Mouse (Mus musculus): ENCODE measurements around the gene Ncs1. TPM values are rescaled to one million over a fixed set of nuclear protein-coding genes. Genes with fewer than 3 reads are reported as not detected.
A peak's percentile ranks its signal among the peaks of the same experiment; 100 is the strongest.

Ncs1 gene
- polyA plus RNA-seq, 1 experiment, result 7.7 TPM

DNA sequence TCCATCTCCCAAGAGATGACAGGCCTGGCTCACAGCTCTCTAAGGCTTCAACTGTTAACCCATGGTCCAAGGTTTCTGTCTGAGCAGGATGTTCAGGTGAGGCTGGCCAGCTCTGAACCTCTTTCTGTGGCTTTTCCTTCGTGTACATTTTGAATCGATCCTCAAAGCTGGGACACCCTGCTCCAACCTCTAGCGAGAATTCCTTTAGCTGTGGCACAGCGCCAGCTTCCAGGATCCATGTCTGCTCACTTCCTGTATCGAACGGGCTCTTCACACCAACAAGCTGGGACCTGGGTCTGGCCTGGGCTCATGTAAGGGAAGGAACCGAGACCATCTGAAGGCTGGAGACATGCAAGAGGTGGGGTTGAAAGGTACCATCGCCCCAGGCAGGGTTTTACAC lies 1.4 kb upstream of the Ncs1 start:
- Histone ChIP-seq H3K36me3 (ENCODE audit: control insufficient read depth, insufficient read depth, low read length) (no peaks in the 10 kb centered on the region), H3K4me3 (ENCODE audit: control insufficient read depth, low read depth, low read length) (no peak overlapping the region), H3K27ac (ENCODE audit: control insufficient read depth, insufficient read depth, low read depth, low read length) (no peak overlapping the region), H3K4me1 (ENCODE audit: control insufficient read depth, insufficient read depth, low read length) (peaks cover 11% of the 10 kb centered on the region), H3K27me3 (ENCODE audit: control insufficient read depth, insufficient read depth, low read length) (no peaks in the 10 kb centered on the region; the same call in 1 of the 2 replicates)
- TF ChIP-seq CTCF (IDR thresholded peaks at IDR 0.05; ENCODE audit: control insufficient read depth, insufficient read depth, insufficient replicate concordance, low read depth, low read length) (no peak), POLR2A (IDR thresholded peaks at IDR 0.05; ENCODE audit: control insufficient read depth, low read depth, low read length) (no peak)

GRCm38 (mm10) chr2:31245051-31245450 lies 572 bp upstream of the Ncs1 start:
- Histone ChIP-seq H3K36me3 (ENCODE audit: control insufficient read depth, insufficient read depth, low read length) (no peaks in the 10 kb centered on the region), H3K27me3 (ENCODE audit: control insufficient read depth, insufficient read depth, low read length) (no peaks in the 10 kb centered on the region; the same call in 1 of the 2 replicates), H3K27ac (ENCODE audit: control insufficient read depth, insufficient read depth, low read depth, low read length) (no peak overlapping the region), H3K4me3 (ENCODE audit: control insufficient read depth, low read depth, low read length) (peak overlapping the region; percentile 53), H3K4me1 (ENCODE audit: control insufficient read depth, insufficient read depth, low read length) (peaks cover 9% of the 10 kb centered on the region)
- TF ChIP-seq POLR2A (IDR thresholded peaks at IDR 0.05; ENCODE audit: control insufficient read depth, low read depth, low read length) (no peak), CTCF (IDR thresholded peaks at IDR 0.05; ENCODE audit: control insufficient read depth, insufficient read depth, insufficient replicate concordance, low read depth, low read length) (no peak)

DNA sequence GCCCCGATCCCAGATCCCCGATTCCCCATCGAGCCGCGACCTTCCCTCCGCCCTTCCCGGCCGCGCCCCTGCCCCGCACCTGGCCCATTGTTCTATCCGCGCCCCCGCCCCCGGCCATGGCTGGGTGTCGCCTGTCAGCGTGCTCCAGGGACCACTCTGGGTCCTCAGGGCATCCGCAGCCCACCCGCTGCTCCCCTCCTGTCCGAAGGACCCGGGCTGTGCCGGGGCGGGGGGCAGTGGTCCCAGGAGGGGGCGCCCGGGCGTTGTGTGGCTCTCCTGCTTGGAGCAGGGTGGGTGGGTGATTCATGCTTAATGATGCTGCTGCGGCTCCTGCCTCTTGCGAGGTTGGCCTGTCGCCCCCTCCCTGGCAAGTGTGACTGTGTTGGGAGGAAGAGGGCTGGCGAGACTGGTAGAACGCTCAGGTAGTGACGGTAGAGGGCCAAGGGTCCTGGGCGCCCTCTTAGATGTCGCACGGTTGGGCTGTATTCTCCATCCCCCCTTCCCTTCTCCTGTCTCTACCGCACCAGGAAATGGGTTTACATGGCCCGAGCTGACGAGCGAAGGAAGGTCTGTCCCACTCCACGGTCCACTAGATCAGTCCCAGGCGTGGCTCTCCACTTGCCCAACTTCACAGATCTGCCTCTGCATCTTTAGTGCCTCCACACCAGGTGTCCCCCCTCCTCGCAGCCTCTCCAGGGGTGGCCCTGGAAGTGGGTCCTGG lies 788 bp downstream of the Ncs1 start:
- Histone ChIP-seq H3K4me1 (ENCODE audit: control insufficient read depth, insufficient read depth, low read length) (peaks cover 9% of the 10 kb centered on the region), H3K27ac (ENCODE audit: control insufficient read depth, insufficient read depth, low read depth, low read length) (no peak overlapping the region), H3K4me3 (ENCODE audit: control insufficient read depth, low read depth, low read length) (peak overlapping the region; percentile 67), H3K36me3 (ENCODE audit: control insufficient read depth, insufficient read depth, low read length) (no peaks in the 10 kb centered on the region), H3K27me3 (ENCODE audit: control insufficient read depth, insufficient read depth, low read length) (no peaks in the 10 kb centered on the region; the same call in 1 of the 2 replicates)
- TF ChIP-seq POLR2A (IDR thresholded peaks at IDR 0.05; ENCODE audit: control insufficient read depth, low read depth, low read length) (no peak), CTCF (IDR thresholded peaks at IDR 0.05; ENCODE audit: control insufficient read depth, insufficient read depth, insufficient replicate concordance, low read depth, low read length) (no peak)

GRCm38 (mm10) chr2:31248856-31249255 lies 3.2 kb downstream of the Ncs1 start:
- TF ChIP-seq CTCF (IDR thresholded peaks at IDR 0.05; ENCODE audit: control insufficient read depth, insufficient read depth, insufficient replicate concordance, low read depth, low read length) (no peak), POLR2A (IDR thresholded peaks at IDR 0.05; ENCODE audit: control insufficient read depth, low read depth, low read length) (no peak)
- Histone ChIP-seq H3K4me3 (ENCODE audit: control insufficient read depth, low read depth, low read length) (no peak overlapping the region), H3K27me3 (ENCODE audit: control insufficient read depth, insufficient read depth, low read length) (no peaks in the 10 kb centered on the region; the same call in 1 of the 2 replicates), H3K27ac (ENCODE audit: control insufficient read depth, insufficient read depth, low read depth, low read length) (no peak overlapping the region), H3K36me3 (ENCODE audit: control insufficient read depth, insufficient read depth, low read length) (no peaks in the 10 kb centered on the region), H3K4me1 (ENCODE audit: control insufficient read depth, insufficient read depth, low read length) (peaks cover 9% of the 10 kb centered on the region)

DNA sequence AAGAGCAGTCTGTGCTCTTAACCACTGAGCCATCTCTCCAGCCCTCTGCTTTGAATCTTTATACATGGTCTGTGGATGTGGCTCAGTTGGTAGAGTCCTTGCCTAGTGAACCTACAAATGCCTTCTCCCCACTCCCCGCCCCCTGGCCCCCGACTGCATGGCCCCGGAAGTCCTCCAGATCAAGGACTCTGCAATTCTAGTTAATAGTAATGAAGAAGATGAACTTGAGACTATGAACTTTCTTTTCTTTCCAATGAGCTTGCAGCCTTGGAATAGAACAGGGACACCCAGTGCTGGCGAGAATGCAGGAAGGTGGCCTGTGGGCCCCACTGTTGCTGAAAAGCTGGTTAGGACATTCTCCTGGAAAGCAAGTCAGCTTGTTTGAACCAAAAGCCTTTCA lies 6.5 kb downstream of the Ncs1 start:
- peaks cover 2% of the 10 kb centered on the region; the same call in 1 of the 2 replicates for H3K4me1 ChIP-seq (ENCODE audit: control insufficient read depth, insufficient read depth, low read length)
- TF ChIP-seq POLR2A (IDR thresholded peaks at IDR 0.05; ENCODE audit: control insufficient read depth, low read depth, low read length) (no peak), CTCF (IDR thresholded peaks at IDR 0.05; ENCODE audit: control insufficient read depth, insufficient read depth, insufficient replicate concordance, low read depth, low read length) (no peak)

DNA sequence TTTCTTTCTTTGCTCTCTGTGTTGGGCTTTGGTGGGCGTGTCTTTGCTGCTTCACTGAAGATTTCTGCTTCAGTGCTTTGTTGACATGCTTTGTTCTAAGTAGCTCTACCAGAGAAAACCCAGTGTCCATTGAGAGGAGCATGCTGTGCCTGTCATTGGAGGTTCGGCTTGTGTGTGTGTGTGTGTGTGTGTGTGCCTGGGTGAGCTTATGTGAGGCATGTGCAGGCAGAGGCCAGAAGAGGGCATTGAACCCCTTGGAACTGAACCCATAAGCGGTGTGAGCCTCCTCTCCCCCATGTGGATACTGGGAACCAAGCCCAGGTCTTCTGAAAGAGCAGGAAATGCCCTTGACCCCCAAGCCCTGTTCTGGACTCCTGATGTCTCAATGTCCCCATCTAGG lies 7.8 kb downstream of the Ncs1 start:
- H3K27ac ChIP-seq (ENCODE audit: control insufficient read depth, insufficient read depth, low read depth, low read length), result no peak overlapping the region
- no peaks in the 10 kb centered on the region for H3K36me3 ChIP-seq (ENCODE audit: control insufficient read depth, insufficient read depth, low read length)
- no peak for TF ChIP-seq CTCF (IDR thresholded peaks at IDR 0.05; ENCODE audit: control insufficient read depth, insufficient read depth, insufficient replicate concordance, low read depth, low read length)
- no peak for TF ChIP-seq POLR2A (IDR thresholded peaks at IDR 0.05; ENCODE audit: control insufficient read depth, low read depth, low read length)
- H3K4me1 ChIP-seq (ENCODE audit: control insufficient read depth, insufficient read depth, low read length), result peaks cover 2% of the 10 kb centered on the region
- no peaks in the 10 kb centered on the region for H3K27me3 ChIP-seq (ENCODE audit: control insufficient read depth, insufficient read depth, low read length)
- H3K4me3 ChIP-seq (ENCODE audit: control insufficient read depth, low read depth, low read length), result no peak overlapping the region

More for the DNA sequence above, 6.5 kb downstream of the Ncs1 start:
- Histone ChIP-seq H3K4me3 (ENCODE audit: control insufficient read depth, low read depth, low read length) (no peak overlapping the region), H3K36me3 (ENCODE audit: control insufficient read depth, insufficient read depth, low read length) (no peaks in the 10 kb centered on the region), H3K27me3 (ENCODE audit: control insufficient read depth, insufficient read depth, low read length) (no peaks in the 10 kb centered on the region), H3K27ac (ENCODE audit: control insufficient read depth, insufficient read depth, low read depth, low read length) (no peak overlapping the region)

- Histone ChIP-seq H3K27ac (ENCODE audit: control insufficient read depth, insufficient read depth, low read depth, low read length) (no peak overlapping the region), H3K4me3 (ENCODE audit: control insufficient read depth, low read depth, low read length) (no peak overlapping the region), H3K4me1 (ENCODE audit: control insufficient read depth, insufficient read depth, low read length) (peaks cover 15% of the 10 kb centered on the region), H3K27me3 (ENCODE audit: control insufficient read depth, insufficient read depth, low read length) (no peaks in the 10 kb centered on the region), H3K36me3 (ENCODE audit: control insufficient read depth, insufficient read depth, low read length) (no peaks in the 10 kb centered on the region)
- TF ChIP-seq CTCF (IDR thresholded peaks at IDR 0.05; ENCODE audit: control insufficient read depth, insufficient read depth, insufficient replicate concordance, low read depth, low read length) (no peak), POLR2A (IDR thresholded peaks at IDR 0.05; ENCODE audit: control insufficient read depth, low read depth, low read length) (no peak)
Measured at GRCm38 (mm10) chr2:31254806-31255205, 9.2 kb downstream of the Ncs1 start.

All from testis, adult 2 months (tissue).